Mouse (Mus musculus) kidney, postnatal 0 days (tissue): ENCODE results near the gene Atp2b4. TPM values are rescaled to one million over a fixed set of nuclear protein-coding genes. Genes with fewer than 3 reads are reported as not detected.

Source experiments
- ATAC-seq: fragments of 200-750 bp; cut with Nextera tagmentation; replicated peaks from 2 replicates; pipeline ENCODE4 v1.8.0; 2017; ENCODE audit warnings: low read depth, moderate number of reproducible peaks, moderate TSS enrichment, moderate library complexity; ENCODE audit not compliant: low FRiP score
- DNase-seq: peaks from one replicate; pipeline ENCODE4 v3.0.0-alpha.2; 2016; ENCODE audit warnings: low spot score
- H3K27ac ChIP-seq: fragments of 300-500 bp; sonication (generic); 2 replicates; pipeline ENCODE4 v1.5.1; 2014; ENCODE audit warnings: mild to moderate bottlenecking
- H3K27me3 ChIP-seq: fragments of 300-500 bp; sonication (generic); 2 replicates; pipeline ENCODE4 v1.6.1; 2014; ENCODE audit warnings: low read length, mixed read lengths; ENCODE audit not compliant: insufficient read depth
- H3K36me3 ChIP-seq: fragments of 300-500 bp; sonication (generic); 2 replicates; pipeline ENCODE4 v1.6.1; 2014; ENCODE audit warnings: low read length, mixed read lengths; ENCODE audit not compliant: insufficient read depth
- H3K4me1 ChIP-seq: fragments of 300-500 bp; sonication (generic); replicated peaks from 2 replicates; pipeline ENCODE4 v1.6.1; 2014; ENCODE audit warnings: antibody characterized with exemption, low read length, mixed read lengths; ENCODE audit not compliant: insufficient read depth
- H3K4me2 ChIP-seq: fragments of 300-500 bp; sonication (generic); 2 replicates; pipeline ENCODE4 v1.6.1; 2014; ENCODE audit warnings: mild to moderate bottlenecking, low read length, moderate library complexity, mixed read lengths
- H3K4me3 ChIP-seq: fragments of 300-500 bp; sonication (generic); replicated peaks from 2 replicates; pipeline ENCODE4 v1.5.1; 2014; ENCODE audit warnings: low read depth, low read length
- H3K9ac ChIP-seq: fragments of 300-500 bp; sonication (generic); 2 replicates; pipeline ENCODE4 v1.6.1; 2014; ENCODE audit warnings: low read depth, low read length
- H3K9me3 ChIP-seq: fragments of 300-500 bp; sonication (generic); replicated peaks from 2 replicates; pipeline ENCODE4 v1.6.1; 2016; ENCODE audit warnings: low read length, inconsistent platforms, mixed read lengths
- CTCF ChIP-seq: IDR thresholded peaks from 2 replicates; pipeline ENCODE4 v1.5.1; 2016; ENCODE audit warnings: antibody characterized with exemption, low read depth, mild to moderate bottlenecking, moderate library complexity
- WGBS: fragments of 180-500 bp; shearing (Covaris S2); extraction: QIAGEN DNeasy Blood & Tissue Kit; methylation state at CpG from one replicate; pipeline ENCODE4 v1.1.7; 2014; 5-methylcytosine and 5-hydroxymethylcytosine counted together
- polyA plus RNA-seq: library from polyadenylated mRNA; unstranded; fragments of >200 nt; fragmentation: Nextera tagmentation; extraction: Ambion mirVana; gene quantifications from 2 replicates; pipeline ENCODE4 v1.2.1, GENCODE M21; 2015

Gene Atp2b4
- polyA plus RNA-seq, 1 experiment from 2014 or later: 5.6 TPM

- Histone ChIP-seq H3K9ac (no peak overlapping the region), H3K4me1 (peaks cover 2% of the 10 kb centered on the region; the same call in 1 of the 2 replicates), H3K4me3 (no peak overlapping the region), H3K4me2 (no peak overlapping the region), H3K27me3 (no peaks in the 10 kb centered on the region), H3K9me3 (no peaks in the 10 kb centered on the region), H3K27ac (no peak overlapping the region), H3K36me3 (no peaks in the 10 kb centered on the region)
- TF ChIP-seq CTCF: no peak
- no peak for DNase-seq
- ATAC-seq: no peak
- 54% methylated on average over 1 of the region's 1 CpGs for WGBS
These were observed 7.2 kb downstream of the Atp2b4 start for GRCm38 (mm10) chr1:133793646-133794045.

GRCm38 (mm10) chr1:133790011-133790410 is 10.8 kb downstream of the Atp2b4 start:
- Histone ChIP-seq H3K27ac (no peak overlapping the region), H3K4me1 (no peaks in the 10 kb centered on the region), H3K4me3 (no peak overlapping the region), H3K9me3 (no peaks in the 10 kb centered on the region), H3K4me2 (no peak overlapping the region), H3K9ac (no peak overlapping the region), H3K27me3 (no peaks in the 10 kb centered on the region), H3K36me3 (no peaks in the 10 kb centered on the region)
- 94% methylated on average over 4 of the region's 4 CpGs for WGBS
- no peak for ATAC-seq
- DNase-seq: no peak
- TF ChIP-seq CTCF: no peak

GRCm38 (mm10) chr1:133788864-133789263 is 12.0 kb downstream of the Atp2b4 start:
- no peaks in the 10 kb centered on the region for H3K9me3 ChIP-seq
- H3K4me2 ChIP-seq: no peak overlapping the region
- H3K4me1 ChIP-seq: no peaks in the 10 kb centered on the region
- no peak for TF ChIP-seq CTCF
- no peak for ATAC-seq
- no peak overlapping the region for H3K4me3 ChIP-seq
- H3K9ac ChIP-seq: no peak overlapping the region
- H3K36me3 ChIP-seq: no peaks in the 10 kb centered on the region
- 56% methylated on average over 5 of the region's 5 CpGs for WGBS
- no peak overlapping the region for H3K27ac ChIP-seq
- DNase-seq: no peak
- no peaks in the 10 kb centered on the region for H3K27me3 ChIP-seq

GRCm38 (mm10) chr1:133787500-133788210 is 13.2 kb downstream of the Atp2b4 start:
- DNase-seq (no peak), ATAC-seq (no peak)
- H3K4me2 ChIP-seq: no peak overlapping the region
- 69% methylated on average over 10 of the region's 10 CpGs for WGBS
- no peaks in the 10 kb centered on the region for H3K27me3 ChIP-seq
- no peaks in the 10 kb centered on the region for H3K9me3 ChIP-seq
- no peaks in the 10 kb centered on the region for H3K4me1 ChIP-seq
- no peak for TF ChIP-seq CTCF
- H3K36me3 ChIP-seq: no peaks in the 10 kb centered on the region
- H3K4me3 ChIP-seq: no peak overlapping the region
- no peak overlapping the region for H3K9ac ChIP-seq
- H3K27ac ChIP-seq: no peak overlapping the region

- no peak overlapping the region for H3K27ac ChIP-seq
- H3K27me3 ChIP-seq: no peaks in the 10 kb centered on the region
- no peak overlapping the region for H3K4me2 ChIP-seq
- TF ChIP-seq CTCF: no peak
- no peak for ATAC-seq
- 79% methylated on average over 3 of the region's 3 CpGs for WGBS
- H3K4me3 ChIP-seq: no peak overlapping the region
- no peak overlapping the region for H3K9ac ChIP-seq
- H3K4me1 ChIP-seq: no peaks in the 10 kb centered on the region
- H3K36me3 ChIP-seq: no peaks in the 10 kb centered on the region
- no peaks in the 10 kb centered on the region for H3K9me3 ChIP-seq
- no peak for DNase-seq
These were observed 16.2 kb downstream of the Atp2b4 start for GRCm38 (mm10) chr1:133784621-133785020.

GRCm38 (mm10) chr1:133781531-133781930 is 19.3 kb downstream of the Atp2b4 start:
- H3K9ac ChIP-seq: no peak overlapping the region
- no peaks in the 10 kb centered on the region for H3K36me3 ChIP-seq
- TF ChIP-seq CTCF: no peak
- H3K27me3 ChIP-seq: no peaks in the 10 kb centered on the region
- H3K9me3 ChIP-seq: no peaks in the 10 kb centered on the region
- H3K4me2 ChIP-seq: no peak overlapping the region
- no peaks in the 10 kb centered on the region for H3K4me1 ChIP-seq
- H3K4me3 ChIP-seq: no peak overlapping the region
- ATAC-seq (no peak), DNase-seq (no peak)
- no peak overlapping the region for H3K27ac ChIP-seq
- 44% methylated on average over 3 of the region's 3 CpGs for WGBS

GRCm38 (mm10) chr1:133779043-133779442 is 21.8 kb downstream of the Atp2b4 start:
- Histone ChIP-seq H3K4me2 (no peak overlapping the region), H3K9ac (no peak overlapping the region), H3K4me1 (no peaks in the 10 kb centered on the region), H3K36me3 (no peaks in the 10 kb centered on the region), H3K27me3 (no peaks in the 10 kb centered on the region), H3K9me3 (no peaks in the 10 kb centered on the region), H3K4me3 (no peak overlapping the region), H3K27ac (no peak overlapping the region)
- no peak for TF ChIP-seq CTCF
- no peak for DNase-seq
- ATAC-seq: no peak
- WGBS: 90% methylated on average over 1 of the region's 1 CpGs
